17 mouse cellular contexts compared by ENCODE assay signal in genomic region chr2:84792516-84792915, GRCm38 (mm10). TPM values are rescaled to one million over a fixed set of nuclear protein-coding genes. Genes with fewer than 3 reads are reported as not detected.
DNase-seq lines count a peak whose midpoint lies in the region; ATAC-seq and TF ChIP-seq lines count a peak whose summit lies in the region.
"Had no signal": no experiment of that assay in that cellular context is flagged by ENCODE, and none has a peak within 500 bp of the region (broad histone marks: within the 10 kb centered on the region; RNA-seq: fewer than 3 reads in every experiment).

No protein-coding gene starts in this region.

- no peak overlapping the region; the same call in 1 of the 2 replicates for H3K27ac ChIP-seq in heart, embryonic 10.5 days
- no peak overlapping the region for H3K27ac ChIP-seq in liver, postnatal 0 days (ENCODE audit: low read depth)
- H3K27ac ChIP-seq: forebrain, embryonic 12.5 days; hindbrain, postnatal 0 days; kidney, postnatal 0 days; midbrain, embryonic 10.5 days; neural tube, embryonic 13.5 days had no signal

- H3K4me2 ChIP-seq in liver, postnatal 0 days (ENCODE audit: low read depth, low read length): peak overlapping the region; percentile 38; the same call in 1 of the 2 replicates
- H3K4me2 ChIP-seq: forebrain, embryonic 12.5 days; neural tube, embryonic 13.5 days had no signal

- H3K9ac ChIP-seq in liver, postnatal 0 days (replicated peaks): no peak overlapping the region
- H3K9ac ChIP-seq: forebrain, embryonic 12.5 days; neural tube, embryonic 13.5 days had no signal

- no peak overlapping the region for H3K4me3 ChIP-seq in heart, embryonic 10.5 days
- no peak overlapping the region for H3K4me3 ChIP-seq in liver, postnatal 0 days (ENCODE audit: low read depth, low read length)
- H3K4me3 ChIP-seq: forebrain, embryonic 12.5 days; midbrain, embryonic 10.5 days; neural tube, embryonic 13.5 days had no signal

- TF ChIP-seq EP300 in liver, postnatal 0 days (IDR thresholded peaks at IDR 0.05; ENCODE audit: low read depth): no peak

- 0 out of 2 replicates have a peak, but pooled peaks cover 3% of the 10 kb centered on the region for H3K36me3 ChIP-seq in heart, embryonic 10.5 days
- no peaks in the 10 kb centered on the region for H3K36me3 ChIP-seq in liver, postnatal 0 days (replicated peaks; ENCODE audit: insufficient read depth, low read length)
- H3K36me3 ChIP-seq: forebrain, embryonic 12.5 days; G1E; midbrain, embryonic 10.5 days; neural tube, embryonic 13.5 days had no signal

- 82% methylated on average over 3 of the region's 3 CpGs for WGBS in heart, embryonic 10.5 days
- WGBS in liver, postnatal 0 days (ENCODE audit: insufficient replicate concordance): 58% methylated on average over 3 of the region's 3 CpGs

- peaks cover 14% of the 10 kb centered on the region for H3K9me3 ChIP-seq in heart, embryonic 10.5 days
- H3K9me3 ChIP-seq in liver, postnatal 0 days (ENCODE audit: low read length): peaks cover 2% of the 10 kb centered on the region; the same call in 1 of the 2 replicates
- H3K9me3 ChIP-seq: neural tube, embryonic 13.5 days had no signal

- DNase-seq in heart, adult 11 months: peak; percentile 93
- no peak for DNase-seq in heart, embryonic 10.5 days (ENCODE audit: low spot score)
- peak; percentile 27 to 37 for DNase-seq in kidney, postnatal 36 days
- no peak for DNase-seq in kidney, adult 8-10 months
- DNase-seq in adipocyte (ENCODE audit: low spot score): peak; percentile 43
- no peak for DNase-seq in liver, postnatal 0 days
- no peak for DNase-seq in B cell, adult 2 months
- DNase-seq: cerebellum, adult 11-12 months; right cerebral cortex, postnatal 4 days had no signal

- H3K4me1 ChIP-seq in heart, embryonic 10.5 days: peaks cover 17% of the 10 kb centered on the region
- H3K4me1 ChIP-seq in liver, postnatal 0 days (ENCODE audit: insufficient read depth): peaks cover 8% of the 10 kb centered on the region
- H3K4me1 ChIP-seq: forebrain, embryonic 12.5 days; neural tube, embryonic 13.5 days had no signal

- ATAC-seq in liver, postnatal 0 days: no peak
- ATAC-seq: hindbrain, postnatal 0 days had no signal

- no peak for TF ChIP-seq CTCF in liver, postnatal 0 days (IDR thresholded peaks at IDR 0.05; ENCODE audit: low read depth)

- no peaks in the 10 kb centered on the region for H3K27me3 ChIP-seq in heart, embryonic 10.5 days (ENCODE audit: insufficient read depth, poor library complexity, severe bottlenecking)
- H3K27me3 ChIP-seq in liver, postnatal 0 days (ENCODE audit: insufficient read depth, low read length): no peaks in the 10 kb centered on the region
- H3K27me3 ChIP-seq: neural tube, embryonic 13.5 days had no signal

RNA-seq across cellular contexts. Expression of gene Ube2l6, which starts 6.1 kb away (rescaled TPM):
- 51.3 and 65.3 TPM in 2 replicates for polyA plus RNA-seq in heart, embryonic 10.5 days (2016; fragmentation: Nextera tagmentation; extraction: Ambion mirVana)
- polyA plus RNA-seq in liver, postnatal 0 days (2015; fragmentation: Nextera tagmentation; extraction: Ambion mirVana): 276 and 305 TPM in 2 replicates

RNA-seq across cellular contexts. Expression of gene Serping1, which starts 17.3 kb away (rescaled TPM):
- 22.0 and 28.5 TPM in 2 replicates for polyA plus RNA-seq in heart, embryonic 10.5 days (2016; fragmentation: Nextera tagmentation; extraction: Ambion mirVana)
- polyA plus RNA-seq in liver, postnatal 0 days (2015; fragmentation: Nextera tagmentation; extraction: Ambion mirVana): 344 and 356 TPM in 2 replicates
- polyA plus RNA-seq: G1E had no signal

RNA-seq across cellular contexts. Expression of gene Smtnl1, which starts 29.9 kb away (rescaled TPM):
- polyA plus RNA-seq in heart, embryonic 10.5 days (2016; fragmentation: Nextera tagmentation; extraction: Ambion mirVana): 0.18 and 0.19 TPM in 2 replicates
- 0.15 and 0.98 TPM in 2 replicates for polyA plus RNA-seq in liver, postnatal 0 days (2015; fragmentation: Nextera tagmentation; extraction: Ambion mirVana)
- polyA plus RNA-seq: brain, embryonic 14.5 days; cortical plate, adult 2 months; forebrain, embryonic 12.5 days; G1E; hindbrain, postnatal 0 days; midbrain, embryonic 10.5 days; neural tube, embryonic 13.5 days had no signal

RNA-seq across cellular contexts. Expression of gene Timm10, which starts 34.3 kb away (rescaled TPM):
- polyA plus RNA-seq in heart, embryonic 10.5 days (2016; fragmentation: Nextera tagmentation; extraction: Ambion mirVana): 82.9 and 92.9 TPM in 2 replicates
- 59.8 and 63.9 TPM in 2 replicates for polyA plus RNA-seq in liver, postnatal 0 days (2015; fragmentation: Nextera tagmentation; extraction: Ambion mirVana)

RNA-seq across cellular contexts. Expression of gene Slc43a1, which starts 46.1 kb away (rescaled TPM):
- 38.9 and 41.0 TPM in 2 replicates for polyA plus RNA-seq in heart, embryonic 10.5 days (2016; fragmentation: Nextera tagmentation; extraction: Ambion mirVana)
- 67.8 and 74.2 TPM in 2 replicates for polyA plus RNA-seq in liver, postnatal 0 days (2015; fragmentation: Nextera tagmentation; extraction: Ambion mirVana)
- polyA plus RNA-seq: G1E had no signal

Comparison
In these comparisons a context has a peak if more than half of its experiments do, and no peak if none do; other contexts are left out.
1. DNase-seq: peak in heart, adult 11 months (single experiment), kidney, postnatal 36 days (2 of 2) and adipocyte (single experiment); none in heart, embryonic 10.5 days (single experiment), kidney, adult 8-10 months (0 of 2), liver, postnatal 0 days (single experiment) and B cell, adult 2 months (0 of 2).
2. RNA of gene Serping1, which starts 17.3 kb away (polyA plus RNA-seq): 344 to 356 TPM in liver, postnatal 0 days; 22.0 to 28.5 TPM in heart, embryonic 10.5 days; every median in the first group is over 10 times any median in the second.